Mouse (Mus musculus): ENCODE data around the gene Stap2. TPM values are rescaled to one million over a fixed set of nuclear protein-coding genes. Genes with fewer than 3 reads are reported as not detected.

Gene Stap2
- polyA plus RNA-seq, 1 experiment from 2014 or later: 22.0 TPM

- 74% methylated on average over 15 of the region's 15 CpGs for WGBS
- no peak for TF ChIP-seq CTCF (IDR thresholded peaks at IDR 0.05; ENCODE audit: low read depth)
- Histone ChIP-seq H3K27me3 (ENCODE audit: insufficient read depth, low read length) (no peaks in the 10 kb centered on the region), H3K4me2 (ENCODE audit: low read length) (no peak overlapping the region), H3K9ac (ENCODE audit: low read depth, low read length) (no peak overlapping the region), H3K9me3 (replicated peaks; ENCODE audit: low read length) (no peaks in the 10 kb centered on the region), H3K4me1 (replicated peaks; ENCODE audit: insufficient read depth, low read length) (no peaks in the 10 kb centered on the region), H3K36me3 (ENCODE audit: insufficient read depth, low read length) (peaks cover 55% of the 10 kb centered on the region), H3K4me3 (replicated peaks; ENCODE audit: low read depth, low read length) (no peak overlapping the region), H3K27ac (no peak overlapping the region)
- ATAC-seq (replicated peaks; ENCODE audit: low FRiP score, low read depth) (no peak), DNase-seq (ENCODE audit: low spot score) (no peak)
These were observed 11.7 kb upstream of the Stap2 start for GRCm38 (mm10) chr17:56016793-56017785.

GRCm38 (mm10) chr17:56016382-56016781 is 11.0 kb upstream of the Stap2 start:
- Histone ChIP-seq H3K4me2 (ENCODE audit: low read length) (no peak overlapping the region), H3K4me1 (replicated peaks; ENCODE audit: insufficient read depth, low read length) (no peaks in the 10 kb centered on the region), H3K9ac (ENCODE audit: low read depth, low read length) (no peak overlapping the region), H3K4me3 (replicated peaks; ENCODE audit: low read depth, low read length) (no peak overlapping the region), H3K27me3 (ENCODE audit: insufficient read depth, low read length) (no peaks in the 10 kb centered on the region), H3K36me3 (ENCODE audit: insufficient read depth, low read length) (peaks cover 55% of the 10 kb centered on the region), H3K9me3 (replicated peaks; ENCODE audit: low read length) (no peaks in the 10 kb centered on the region), H3K27ac (no peak overlapping the region)
- no peak for TF ChIP-seq CTCF (IDR thresholded peaks at IDR 0.05; ENCODE audit: low read depth)
- WGBS: 81% methylated on average over 8 of the region's 8 CpGs
- no peak for DNase-seq (ENCODE audit: low spot score)
- ATAC-seq (replicated peaks; ENCODE audit: low FRiP score, low read depth): no peak

GRCm38 (mm10) chr17:56015293-56015692 is 9.9 kb upstream of the Stap2 start:
- Histone ChIP-seq H3K4me1 (replicated peaks; ENCODE audit: insufficient read depth, low read length) (peaks cover 4% of the 10 kb centered on the region), H3K4me3 (replicated peaks; ENCODE audit: low read depth, low read length) (no peak overlapping the region), H3K27me3 (ENCODE audit: insufficient read depth, low read length) (no peaks in the 10 kb centered on the region), H3K9ac (ENCODE audit: low read depth, low read length) (no peak overlapping the region), H3K4me2 (ENCODE audit: low read length) (no peak overlapping the region), H3K36me3 (ENCODE audit: insufficient read depth, low read length) (peaks cover 52% of the 10 kb centered on the region), H3K9me3 (replicated peaks; ENCODE audit: low read length) (no peaks in the 10 kb centered on the region), H3K27ac (no peak overlapping the region)
- 92% methylated on average over 9 of the region's 9 CpGs for WGBS
- no peak for TF ChIP-seq CTCF (IDR thresholded peaks at IDR 0.05; ENCODE audit: low read depth)
- no peak for ATAC-seq (replicated peaks; ENCODE audit: low FRiP score, low read depth)
- DNase-seq (ENCODE audit: low spot score): no peak

- ATAC-seq (replicated peaks; ENCODE audit: low FRiP score, low read depth) (no peak), DNase-seq (ENCODE audit: low spot score) (no peak)
- Histone ChIP-seq H3K27me3 (ENCODE audit: insufficient read depth, low read length) (no peaks in the 10 kb centered on the region), H3K4me2 (ENCODE audit: low read length) (no peak overlapping the region), H3K9me3 (replicated peaks; ENCODE audit: low read length) (no peaks in the 10 kb centered on the region), H3K4me1 (replicated peaks; ENCODE audit: insufficient read depth, low read length) (peaks cover 15% of the 10 kb centered on the region), H3K36me3 (ENCODE audit: insufficient read depth, low read length) (peaks cover 18% of the 10 kb centered on the region), H3K27ac (no peak overlapping the region), H3K9ac (ENCODE audit: low read depth, low read length) (no peak overlapping the region), H3K4me3 (replicated peaks; ENCODE audit: low read depth, low read length) (no peak overlapping the region)
- TF ChIP-seq CTCF (IDR thresholded peaks at IDR 0.05; ENCODE audit: low read depth): no peak
- 91% methylated on average over 7 of the region's 7 CpGs for WGBS
These were observed 6.1 kb upstream of the Stap2 start for GRCm38 (mm10) chr17:56011441-56011840.

GRCm38 (mm10) chr17:56010681-56011080 is 5.3 kb upstream of the Stap2 start:
- Histone ChIP-seq H3K4me1 (replicated peaks; ENCODE audit: insufficient read depth, low read length) (peaks cover 15% of the 10 kb centered on the region), H3K9me3 (replicated peaks; ENCODE audit: low read length) (no peaks in the 10 kb centered on the region), H3K9ac (ENCODE audit: low read depth, low read length) (peak overlapping the region; percentile 69; the same call in 1 of the 2 replicates), H3K36me3 (ENCODE audit: insufficient read depth, low read length) (peaks cover 10% of the 10 kb centered on the region), H3K4me3 (replicated peaks; ENCODE audit: low read depth, low read length) (no peak overlapping the region), H3K27ac (no peak overlapping the region), H3K27me3 (ENCODE audit: insufficient read depth, low read length) (no peaks in the 10 kb centered on the region), H3K4me2 (ENCODE audit: low read length) (peak overlapping the region; percentile 99)
- peak; percentile 92 for TF ChIP-seq CTCF (IDR thresholded peaks at IDR 0.05; ENCODE audit: low read depth)
- no peak for ATAC-seq (replicated peaks; ENCODE audit: low FRiP score, low read depth)
- peak; percentile 67 for DNase-seq (ENCODE audit: low spot score)
- WGBS: 12% methylated on average over 9 of the region's 9 CpGs

- 61% methylated on average over 14 of the region's 14 CpGs for WGBS
- Histone ChIP-seq H3K9me3 (replicated peaks; ENCODE audit: low read length) (no peaks in the 10 kb centered on the region), H3K27me3 (ENCODE audit: insufficient read depth, low read length) (no peaks in the 10 kb centered on the region), H3K4me2 (ENCODE audit: low read length) (peak overlapping the region; percentile 99), H3K4me3 (replicated peaks; ENCODE audit: low read depth, low read length) (0 out of 2 replicates have a peak overlapping the region, but pooled peaks have one; percentile 72), H3K4me1 (replicated peaks; ENCODE audit: insufficient read depth, low read length) (peaks cover 15% of the 10 kb centered on the region), H3K9ac (ENCODE audit: low read depth, low read length) (peak overlapping the region; percentile 69; the same call in 1 of the 2 replicates), H3K36me3 (ENCODE audit: insufficient read depth, low read length) (peaks cover 6% of the 10 kb centered on the region; the same call in 1 of the 2 replicates), H3K27ac (peak overlapping the region; percentile 5; the same call in 1 of the 2 replicates)
- ATAC-seq (replicated peaks; ENCODE audit: low FRiP score, low read depth): no peak
- no peak for TF ChIP-seq CTCF (IDR thresholded peaks at IDR 0.05; ENCODE audit: low read depth)
- DNase-seq (ENCODE audit: low spot score): no peak
These were observed 4.9 kb upstream of the Stap2 start for GRCm38 (mm10) chr17:56010255-56010654.

Data from kidney, postnatal 0 days (tissue).